Mouse (Mus musculus) cerebellum, adult 2 months (tissue): ENCODE measurements around the gene Tuba1c.

Experiments
- CTCF ChIP-seq: fragments of 200-500 bp; IDR thresholded peaks from 2 replicates; pipeline ENCODE4 v1.5.1; 2011; ENCODE audit warnings: low read depth, mild to moderate bottlenecking, control low read depth, low read length, moderate library complexity, borderline replicate concordance; ENCODE audit not compliant: insufficient read depth
- POLR2A ChIP-seq: fragments of 200-500 bp; IDR thresholded peaks from 2 replicates; pipeline ENCODE4 v1.6.1; 2011; ENCODE audit warnings: low read length, control low read depth, borderline replicate concordance; ENCODE audit not compliant: insufficient read depth

GRCm38 (mm10) chr15:99029619-99030584 is at the start of gene Tuba1c:
- no peak for TF ChIP-seq CTCF
- TF ChIP-seq POLR2A: no peak
